Mouse (Mus musculus): ENCODE data around the gene Lyrm7. TPM values are rescaled to one million over a fixed set of nuclear protein-coding genes. Genes with fewer than 3 reads are reported as not detected.

Gene Lyrm7
- polyA plus RNA-seq, 1 experiment from 2014 or later: 10.9 TPM

DNA sequence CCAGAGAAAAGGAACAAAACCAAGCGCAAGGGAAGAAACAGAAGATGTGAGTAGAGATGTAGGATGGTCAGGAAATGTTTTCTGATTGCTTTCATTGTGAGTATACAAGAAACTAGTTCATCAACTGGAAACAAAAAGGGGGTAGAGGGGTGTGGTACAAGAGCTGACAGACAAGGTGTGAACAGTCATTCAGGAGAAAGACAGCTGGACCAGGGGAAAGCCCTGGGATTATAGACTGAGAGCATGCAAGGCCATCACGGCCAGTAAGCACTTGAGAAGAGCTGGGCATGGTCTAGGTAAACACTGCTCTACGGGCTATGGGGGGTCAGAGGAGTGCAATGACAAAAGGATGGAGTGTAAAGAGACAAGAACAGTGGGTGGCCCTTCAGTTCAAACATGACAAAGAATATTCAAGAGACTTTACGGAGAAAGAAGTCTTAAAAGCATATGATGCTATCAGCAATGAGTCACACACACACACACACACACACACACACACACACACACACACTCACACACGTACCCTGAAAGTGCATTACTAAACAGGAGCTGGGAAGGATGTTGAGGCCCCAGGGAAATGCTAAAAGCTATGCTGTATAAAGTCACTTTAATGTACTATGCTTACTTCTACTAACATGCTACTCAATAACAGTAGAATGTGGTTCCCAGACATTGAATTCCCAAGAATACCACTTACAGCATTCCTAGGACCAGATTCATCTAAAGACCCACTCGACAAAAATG, 83.2 kb downstream of the Lyrm7 start:
- Histone ChIP-seq H3K4me1 (peaks cover 14% of the 10 kb centered on the region; the same call in 1 of the 2 replicates), H3K9me3 (replicated peaks) (no peaks in the 10 kb centered on the region), H3K4me3 (replicated peaks) (no peak overlapping the region), H3K36me3 (no peaks in the 10 kb centered on the region), H3K9ac (no peak overlapping the region), H3K27me3 (no peaks in the 10 kb centered on the region), H3K4me2 (replicated peaks) (no peak overlapping the region), H3K27ac (replicated peaks) (no peak overlapping the region)
- WGBS: 71% methylated on average over 6 of the region's 6 CpGs
- no peak for ATAC-seq (ENCODE audit: insufficient number of reproducible peaks, low FRiP score, low TSS enrichment, low read depth)

Other genes starting within 250 kb of the Lyrm7 start
- gene Cdc42se2, start 73.2 kb downstream of the Lyrm7 start, polyA plus RNA-seq (2015; fragmentation: Nextera tagmentation; extraction: Ambion mirVana): 67.7 and 68.7 TPM in 2 replicates
- 512 and 526 TPM in 2 replicates for gene Hint1, start 5.5 kb upstream of the Lyrm7 start, polyA plus RNA-seq (2015; fragmentation: Nextera tagmentation; extraction: Ambion mirVana)
- 285 and 293 TPM in 2 replicates for gene Gpx3, start 41.5 kb upstream of the Lyrm7 start, polyA plus RNA-seq (2015; fragmentation: Nextera tagmentation; extraction: Ambion mirVana)
- gene Tnip1, start 102.0 kb upstream of the Lyrm7 start, polyA plus RNA-seq (2015; fragmentation: Nextera tagmentation; extraction: Ambion mirVana): 23.0 and 24.5 TPM in 2 replicates
- 355 and 382 TPM in 2 replicates for gene Anxa6, start 172.5 kb upstream of the Lyrm7 start, polyA plus RNA-seq (2015; fragmentation: Nextera tagmentation; extraction: Ambion mirVana)
- 1.8 and 2.4 TPM in 2 replicates for gene Ccdc69, start 217.2 kb upstream of the Lyrm7 start, polyA plus RNA-seq (2015; fragmentation: Nextera tagmentation; extraction: Ambion mirVana)
- 29.2 and 31.8 TPM in 2 replicates for gene Gm2a, start 237.2 kb upstream of the Lyrm7 start, polyA plus RNA-seq (2015; fragmentation: Nextera tagmentation; extraction: Ambion mirVana)